Mouse (Mus musculus): ENCODE measurements around the gene Tmem169.

Gene Tmem169

GRCm38 (mm10) chr1:72326162-72326821, 42.1 kb downstream of the Tmem169 start:
- no peak for DNase-seq (ENCODE audit: low read depth)

GRCm38 (mm10) chr1:72334807-72335206, 50.6 kb downstream of the Tmem169 start:
- no peak for DNase-seq (ENCODE audit: low read depth)

- DNase-seq (ENCODE audit: low read depth): no peak
These were observed 52.6 kb downstream of the Tmem169 start for GRCm38 (mm10) chr1:72336780-72337179.

- DNase-seq (ENCODE audit: low read depth): no peak
These were observed 54.2 kb downstream of the Tmem169 start for GRCm38 (mm10) chr1:72338341-72338740.

GRCm38 (mm10) chr1:72347873-72348272, 63.7 kb downstream of the Tmem169 start:
- DNase-seq (ENCODE audit: low read depth): no peak

Data from induced T-regulatory cell, adult 2 months (primary cell).